In the genomic region with DNA sequence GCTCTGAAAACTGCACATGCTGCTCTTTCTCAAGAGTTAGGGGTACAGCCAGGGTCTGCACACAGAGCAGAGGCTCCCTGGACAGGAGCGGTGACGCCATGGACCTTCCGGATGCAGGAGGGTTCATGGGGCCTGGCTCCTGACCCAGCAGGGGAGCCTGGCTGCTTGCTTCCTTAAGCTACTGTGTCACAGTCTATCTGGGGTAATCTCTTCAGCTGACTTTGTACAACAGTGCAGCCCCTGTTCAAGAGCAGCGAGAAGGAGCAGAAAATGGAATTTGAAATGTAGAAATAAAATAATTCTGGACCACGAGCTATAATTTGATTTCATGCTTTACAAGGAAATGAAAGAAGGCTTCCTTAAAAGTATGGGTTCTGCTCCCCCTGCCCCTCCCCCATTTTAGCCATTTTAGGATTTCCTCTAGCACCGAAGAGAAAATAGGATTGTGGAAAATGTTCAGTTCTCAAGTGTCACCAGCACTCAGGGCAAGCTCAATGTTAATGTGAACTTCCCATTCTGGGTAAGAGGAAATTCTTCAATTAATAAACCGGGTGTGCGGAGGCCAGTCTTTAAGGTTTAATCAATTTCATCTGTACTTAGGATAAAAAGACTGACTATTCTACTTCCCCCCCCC, we compare ENCODE assay signal across 13 mouse cellular contexts.
DNase-seq lines count a peak whose midpoint lies in the region; ATAC-seq and TF ChIP-seq lines count a peak whose summit lies in the region.
"Had no signal": no experiment of that assay in that cellular context is flagged by ENCODE, and none has a peak within 500 bp of the region (broad histone marks: within the 10 kb centered on the region; RNA-seq: fewer than 3 reads in every experiment).

No protein-coding gene starts in this region.

- no peak for TF ChIP-seq EP300 in stomach, postnatal 0 days (optimal IDR thresholded peaks at IDR 0.05)

- H3K9me3 ChIP-seq in heart, embryonic 10.5 days = no peaks in the 10 kb centered on the region
- no peaks in the 10 kb centered on the region for H3K9me3 ChIP-seq in midbrain, embryonic 10.5 days (replicated peaks)
- no peaks in the 10 kb centered on the region for H3K9me3 ChIP-seq in midbrain, embryonic 11.5 days (ENCODE audit: control insufficient read depth, low read length)
- no peaks in the 10 kb centered on the region for H3K9me3 ChIP-seq in limb, embryonic 11.5 days (ENCODE audit: control insufficient read depth, low read length)
- no peaks in the 10 kb centered on the region for H3K9me3 ChIP-seq in stomach, postnatal 0 days (ENCODE audit: control insufficient read depth, low read length)
- H3K9me3 ChIP-seq: lung, embryonic 15.5 days had no signal

- no peak overlapping the region for H3K9ac ChIP-seq in midbrain, embryonic 11.5 days (ENCODE audit: low read length)
- no peak overlapping the region for H3K9ac ChIP-seq in limb, embryonic 11.5 days (ENCODE audit: low read length)
- H3K9ac ChIP-seq in stomach, postnatal 0 days (ENCODE audit: low read length) = no peak overlapping the region
- H3K9ac ChIP-seq: lung, embryonic 15.5 days had no signal

- no peak overlapping the region for H3K4me2 ChIP-seq in midbrain, embryonic 11.5 days
- no peak overlapping the region; the same call in 1 of the 2 replicates for H3K4me2 ChIP-seq in limb, embryonic 11.5 days (ENCODE audit: low read depth, severe bottlenecking)
- no peak overlapping the region for H3K4me2 ChIP-seq in stomach, postnatal 0 days (replicated peaks; ENCODE audit: low read depth)
- H3K4me2 ChIP-seq: lung, embryonic 15.5 days had no signal

- H3K27ac ChIP-seq in heart, embryonic 10.5 days = peak overlapping the region; percentile 47
- H3K27ac ChIP-seq in midbrain, embryonic 10.5 days (replicated peaks) = peak overlapping the region; percentile 65; the same call in 1 of the 2 replicates
- H3K27ac ChIP-seq in midbrain, embryonic 11.5 days (ENCODE audit: low read depth, low read length) = no peak overlapping the region
- H3K27ac ChIP-seq in limb, embryonic 11.5 days (replicated peaks; ENCODE audit: low read depth, low read length) = 0 out of 2 replicates have a peak overlapping the region, but pooled peaks have one; percentile 9
- H3K27ac ChIP-seq in stomach, postnatal 0 days (replicated peaks) = peak overlapping the region; percentile 14; the same call in 1 of the 2 replicates
- H3K27ac ChIP-seq: lung, embryonic 15.5 days had no signal

- DNase-seq in heart, embryonic 10.5 days (ENCODE audit: low spot score) = no peak
- no peak for DNase-seq in heart, adult 11 months
- no peak for DNase-seq in midbrain, embryonic 10.5 days (ENCODE audit: low spot score)
- DNase-seq in midbrain, embryonic 11.5 days (ENCODE audit: low spot score, missing footprints) = no peak
- DNase-seq in limb, embryonic 11.5 days (ENCODE audit: low spot score) = peak; percentile 25
- no peak for DNase-seq in stomach, postnatal 0 days (ENCODE audit: low spot score)
- no peak for DNase-seq in frontal cortex, postnatal 25 days (ENCODE audit: low spot score in 2 of 2)
- DNase-seq: adrenal gland, postnatal 14 days; cerebellum, postnatal 36 days; gastrocnemius, postnatal 36 days; kidney, adult 9 months had no signal

- H3K27me3 ChIP-seq in heart, embryonic 10.5 days (ENCODE audit: insufficient read depth, poor library complexity, severe bottlenecking) = no peaks in the 10 kb centered on the region
- no peaks in the 10 kb centered on the region for H3K27me3 ChIP-seq in midbrain, embryonic 10.5 days (ENCODE audit: low read depth, poor library complexity, severe bottlenecking)
- no peaks in the 10 kb centered on the region for H3K27me3 ChIP-seq in midbrain, embryonic 11.5 days (ENCODE audit: control insufficient read depth, insufficient read depth, low read length)
- no peaks in the 10 kb centered on the region for H3K27me3 ChIP-seq in limb, embryonic 11.5 days (ENCODE audit: control insufficient read depth, insufficient read depth, low read length)
- H3K27me3 ChIP-seq in stomach, postnatal 0 days (ENCODE audit: control insufficient read depth, insufficient read depth, low read length) = no peaks in the 10 kb centered on the region
- H3K27me3 ChIP-seq: lung, embryonic 15.5 days had no signal

- no peak for TF ChIP-seq CTCF in stomach, postnatal 0 days (IDR thresholded peaks at IDR 0.05; ENCODE audit: low read depth)

- peaks cover 21% of the 10 kb centered on the region for H3K4me1 ChIP-seq in heart, embryonic 10.5 days
- peaks cover 37% of the 10 kb centered on the region for H3K4me1 ChIP-seq in midbrain, embryonic 10.5 days
- peaks cover 24% of the 10 kb centered on the region for H3K4me1 ChIP-seq in midbrain, embryonic 11.5 days (ENCODE audit: control insufficient read depth, insufficient read depth, low read length)
- peaks cover 27% of the 10 kb centered on the region for H3K4me1 ChIP-seq in limb, embryonic 11.5 days (ENCODE audit: control insufficient read depth, insufficient read depth, low read length)
- H3K4me1 ChIP-seq in stomach, postnatal 0 days (replicated peaks; ENCODE audit: control insufficient read depth, insufficient read depth) = peaks cover 4% of the 10 kb centered on the region; the same call in 1 of the 2 replicates

- no peak overlapping the region for H3K4me3 ChIP-seq in heart, embryonic 10.5 days
- H3K4me3 ChIP-seq in midbrain, embryonic 10.5 days = no peak overlapping the region
- no peak overlapping the region for H3K4me3 ChIP-seq in midbrain, embryonic 11.5 days (ENCODE audit: low read depth, low read length)
- H3K4me3 ChIP-seq in limb, embryonic 11.5 days (ENCODE audit: low read depth, low read length) = no peak overlapping the region
- H3K4me3 ChIP-seq in stomach, postnatal 0 days (ENCODE audit: low read depth, low read length) = no peak overlapping the region
- H3K4me3 ChIP-seq: lung, embryonic 15.5 days had no signal

- ATAC-seq in midbrain, embryonic 11.5 days (ENCODE audit: low FRiP score) = no peak
- ATAC-seq in limb, embryonic 11.5 days (ENCODE audit: insufficient number of reproducible peaks, low FRiP score, low TSS enrichment, low read depth) = no peak
- no peak for ATAC-seq in stomach, postnatal 0 days (ENCODE audit: low FRiP score, low TSS enrichment)
- ATAC-seq in granulocyte monocyte progenitor cell, adult 5-6 weeks (replicated peaks; ENCODE audit: poor library complexity, severe bottlenecking) = no peak

- no peaks in the 10 kb centered on the region for H3K36me3 ChIP-seq in heart, embryonic 10.5 days
- H3K36me3 ChIP-seq in midbrain, embryonic 10.5 days = no peaks in the 10 kb centered on the region
- no peaks in the 10 kb centered on the region for H3K36me3 ChIP-seq in midbrain, embryonic 11.5 days (ENCODE audit: control insufficient read depth, insufficient read depth, low read length)
- no peaks in the 10 kb centered on the region for H3K36me3 ChIP-seq in limb, embryonic 11.5 days (ENCODE audit: control insufficient read depth, insufficient read depth, low read length)
- no peaks in the 10 kb centered on the region for H3K36me3 ChIP-seq in stomach, postnatal 0 days (ENCODE audit: control insufficient read depth, insufficient read depth, low read length)
- H3K36me3 ChIP-seq: lung, embryonic 15.5 days had no signal

- WGBS in heart, embryonic 10.5 days = 64% methylated on average over 8 of the region's 8 CpGs
- WGBS in midbrain, embryonic 10.5 days = 71% methylated on average over 8 of the region's 8 CpGs
- 64% methylated on average over 8 of the region's 8 CpGs for WGBS in midbrain, embryonic 11.5 days
- 37% methylated on average over 8 of the region's 8 CpGs for WGBS in limb, embryonic 11.5 days
- WGBS in stomach, postnatal 0 days = 52% methylated on average over 8 of the region's 8 CpGs
